Mouse (Mus musculus) neural tube, embryonic 14.5 days (tissue): ENCODE data around the gene Atxn1. TPM values are rescaled to one million over a fixed set of nuclear protein-coding genes. Genes with fewer than 3 reads are reported as not detected.

Source experiments
- ATAC-seq: fragments of 200-750 bp; cut with Nextera tagmentation; 2 replicates; pipeline ENCODE4 v1.8.0; 2017; ENCODE audit warnings: low read depth, mild to moderate bottlenecking, moderate TSS enrichment, moderate library complexity
- H3K27ac ChIP-seq: fragments of 300-500 bp; sonication (generic); 2 replicates; pipeline ENCODE4 v1.5.1; 2014; ENCODE audit warnings: low read depth, mild to moderate bottlenecking, control low read depth, low read length, moderate library complexity, mixed read lengths
- H3K27me3 ChIP-seq: fragments of 300-500 bp; sonication (generic); 2 replicates; pipeline ENCODE4 v1.6.1; 2014; ENCODE audit warnings: low read length; ENCODE audit not compliant: control insufficient read depth, insufficient read depth
- H3K36me3 ChIP-seq: fragments of 300-500 bp; sonication (generic); 2 replicates; pipeline ENCODE4 v1.6.1; 2014; ENCODE audit warnings: low read length, mixed read lengths; ENCODE audit not compliant: control insufficient read depth, insufficient read depth
- H3K4me1 ChIP-seq: fragments of 300-500 bp; sonication (generic); 2 replicates; pipeline ENCODE4 v1.6.1; 2014; ENCODE audit warnings: low read length; ENCODE audit not compliant: control insufficient read depth, insufficient read depth
- H3K4me2 ChIP-seq: fragments of 300-500 bp; sonication (generic); 2 replicates; pipeline ENCODE4 v1.6.1; 2014; ENCODE audit warnings: mild to moderate bottlenecking, low read depth, low read length, control low read depth
- H3K4me3 ChIP-seq: fragments of 300-500 bp; sonication (generic); 2 replicates; pipeline ENCODE4 v1.5.1; 2014; ENCODE audit warnings: low read depth, low read length, control low read depth, mixed read lengths
- H3K9ac ChIP-seq: fragments of 300-500 bp; sonication (generic); replicated peaks from 2 replicates; pipeline ENCODE4 v1.6.1; 2014; ENCODE audit warnings: low read depth, mild to moderate bottlenecking, control low read depth, low read length, mixed read lengths
- H3K9me3 ChIP-seq: fragments of 300-500 bp; sonication (generic); 2 replicates; pipeline ENCODE4 v1.6.1; 2016; ENCODE audit warnings: low read length; ENCODE audit not compliant: control insufficient read depth
- WGBS: fragments of 180-500 bp; shearing (Covaris S2); extraction: QIAGEN DNeasy Blood & Tissue Kit; methylation state at CpG from one replicate; pipeline ENCODE4 v1.1.7; 2014; 5-methylcytosine and 5-hydroxymethylcytosine counted together
- polyA plus RNA-seq: library from polyadenylated mRNA; unstranded; fragments of >200 nt; fragmentation: Nextera tagmentation; extraction: Ambion mirVana; gene quantifications from 2 replicates; pipeline ENCODE4 v1.2.1, GENCODE M21; 2014

Gene Atxn1
- polyA plus RNA-seq, 1 experiment from 2014 or later = 9.4 TPM

DNA sequence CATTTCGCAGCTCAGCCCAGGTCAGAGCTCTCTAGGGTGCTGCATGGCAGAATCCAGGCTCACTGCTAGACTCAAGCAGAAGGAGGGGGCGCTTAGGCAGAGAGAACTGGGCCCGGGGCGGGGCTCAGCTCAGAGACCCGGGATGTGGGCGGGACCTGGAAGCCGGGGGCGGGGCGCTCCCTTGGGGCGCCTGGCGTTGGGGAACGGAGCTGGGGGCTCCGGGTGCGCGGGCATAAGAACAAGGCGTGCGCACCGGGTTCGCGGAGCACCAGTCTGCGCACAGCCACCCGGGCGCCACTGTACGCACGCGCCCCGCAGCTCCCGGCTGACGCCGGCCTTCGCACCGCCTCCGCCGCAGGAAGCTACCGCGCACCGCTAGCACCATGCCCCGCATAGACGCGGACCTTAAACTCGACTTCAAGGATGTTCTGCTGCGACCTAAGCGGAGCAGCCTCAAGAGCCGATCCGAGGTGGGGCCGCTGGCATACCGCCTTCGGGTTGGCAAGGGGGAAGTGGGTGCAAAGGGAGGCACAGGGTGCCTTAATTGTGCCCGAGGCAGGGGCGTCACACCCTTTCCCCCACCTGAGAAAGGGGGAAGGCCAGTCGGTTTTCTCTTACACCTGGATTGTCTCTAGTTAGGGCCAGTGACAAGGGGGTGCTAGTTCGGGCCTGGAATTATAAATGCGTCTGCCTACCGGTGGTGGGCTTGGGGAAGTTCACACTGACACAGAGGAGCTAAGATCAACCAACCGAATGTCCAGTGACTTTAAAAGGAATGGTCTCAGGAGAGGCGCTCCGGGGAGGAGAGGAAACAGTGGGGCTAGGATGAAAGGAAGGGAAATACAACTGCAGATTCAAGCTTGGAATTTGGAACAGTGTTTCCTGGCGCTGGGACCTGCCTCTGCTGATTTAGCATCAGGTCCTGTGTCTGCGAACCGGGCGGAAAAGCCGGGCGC lies 457.3 kb downstream of the Atxn1 start, which contains the start of gene Gmpr:
Gene Gmpr, plus strand, starts transcription at position 171 of the 956 bp plus-strand sequence.
- ATAC-seq = peak; percentile 82
- H3K4me2 ChIP-seq = peak within 1 kb of the TSS; percentile 88
- H3K4me3 ChIP-seq = peak within 1 kb of the TSS; percentile 49
- under 1% methylated on average over 42 of the region's 63 CpGs for WGBS
- no peaks in the 10 kb centered on the region for H3K9me3 ChIP-seq
- H3K27me3 ChIP-seq = no peaks in the 10 kb centered on the region
- H3K27ac ChIP-seq = peak within 1 kb of the TSS; percentile 60
- no peaks in the 10 kb centered on the region for H3K36me3 ChIP-seq
- peaks cover 12% of the 10 kb centered on the region; the same call in 1 of the 2 replicates for H3K4me1 ChIP-seq
- peak within 1 kb of the TSS; percentile 58 for H3K9ac ChIP-seq

- no peak overlapping the region for H3K9ac ChIP-seq
- peaks cover 12% of the 10 kb centered on the region; the same call in 1 of the 2 replicates for H3K4me1 ChIP-seq
- no peaks in the 10 kb centered on the region for H3K9me3 ChIP-seq
- no peaks in the 10 kb centered on the region for H3K27me3 ChIP-seq
- no peak for ATAC-seq
- no peak overlapping the region for H3K27ac ChIP-seq
- no peak overlapping the region for H3K4me3 ChIP-seq
- no peak overlapping the region for H3K4me2 ChIP-seq
- H3K36me3 ChIP-seq = no peaks in the 10 kb centered on the region
- WGBS = 95% methylated on average over 3 of the region's 3 CpGs
These were observed 459.3 kb downstream of the Atxn1 start for GRCm38 (mm10) chr13:45505546-45505945.

GRCm38 (mm10) chr13:45502791-45503190 lies 462.0 kb downstream of the Atxn1 start:
- Histone ChIP-seq H3K4me1 (no peaks in the 10 kb centered on the region), H3K27ac (no peak overlapping the region), H3K36me3 (no peaks in the 10 kb centered on the region), H3K9me3 (no peaks in the 10 kb centered on the region), H3K4me2 (no peak overlapping the region), H3K9ac (no peak overlapping the region), H3K27me3 (no peaks in the 10 kb centered on the region), H3K4me3 (no peak overlapping the region)
- ATAC-seq = no peak
- 90% methylated on average over 5 of the region's 5 CpGs for whole genome bisulfite sequencing

GRCm38 (mm10) chr13:45499906-45500305 lies 464.9 kb downstream of the Atxn1 start:
- no peaks in the 10 kb centered on the region for H3K27me3 ChIP-seq
- no peak overlapping the region for H3K4me3 ChIP-seq
- no peak for ATAC-seq
- no peak overlapping the region for H3K4me2 ChIP-seq
- H3K36me3 ChIP-seq = no peaks in the 10 kb centered on the region
- H3K4me1 ChIP-seq = no peaks in the 10 kb centered on the region
- H3K27ac ChIP-seq = no peak overlapping the region
- no peak overlapping the region for H3K9ac ChIP-seq
- H3K9me3 ChIP-seq = no peaks in the 10 kb centered on the region; the same call in 1 of the 2 replicates
- WGBS = 91% methylated on average over 3 of the region's 3 CpGs
